Mouse (Mus musculus) MEL (cell line): Measurements from ENCODE around the gene Rnase10. TPM values are rescaled to one million over a fixed set of nuclear protein-coding genes. Genes with fewer than 3 reads are reported as not detected.

ENCODE experiments used
- DNase-seq: peaks from one replicate; pipeline ENCODE4 v3.0.0; 2011; ENCODE audit warnings: low read depth, low spot score
- H3K27ac ChIP-seq: 2 replicates; pipeline ENCODE4 v1.5.1; 2012; ENCODE audit warnings: low read depth, mild to moderate bottlenecking, control low read depth, low read length, moderate library complexity; ENCODE audit not compliant: control insufficient read depth
- H3K27me3 ChIP-seq, 2 experiments: fragments of 150-350 bp in 1 of 2; sonication (generic) in 1 of 2; 2 replicates each; pipeline ENCODE4 v1.6.1; 2012; ENCODE audit warnings: low read length in 2 of 2, mild to moderate bottlenecking in 2 of 2, improper control_type of control experiment in 1 of 2, moderate library complexity in 1 of 2; ENCODE audit not compliant: insufficient read depth in 2 of 2, control insufficient read depth in 1 of 2
- H3K36me3 ChIP-seq, 2 experiments: 2 replicates each; pipeline ENCODE4 v1.6.1; 2012 to 2014; ENCODE audit warnings: low read length in 2 of 2, improper control_type of control experiment in 1 of 2, inconsistent platforms in 1 of 2, mild to moderate bottlenecking in 1 of 2; ENCODE audit not compliant: insufficient read depth in 2 of 2, control insufficient read depth in 1 of 2
- H3K4me1 ChIP-seq, 2 experiments: fragments of 150-350 bp in 1 of 2; sonication (generic) in 1 of 2; 2 replicates each; pipeline ENCODE4 v1.6.1; 2012; ENCODE audit warnings: low read length in 2 of 2, improper control_type of control experiment in 1 of 2, mild to moderate bottlenecking in 1 of 2; ENCODE audit not compliant: insufficient read depth in 2 of 2, control insufficient read depth in 1 of 2
- H3K4me3 ChIP-seq, 2 experiments: fragments of 150-350 bp in 1 of 2; sonication (generic) in 1 of 2; 2 replicates each; pipeline ENCODE4 v1.5.1; 2012; ENCODE audit warnings: low read depth in 2 of 2, low read length in 2 of 2, mild to moderate bottlenecking in 2 of 2, moderate library complexity in 2 of 2, control low read depth in 1 of 2, improper control_type of control experiment in 1 of 2; ENCODE audit not compliant: control insufficient read depth in 1 of 2, insufficient read depth in 1 of 2
- H3K79me2 ChIP-seq: 2 replicates; pipeline ENCODE4 v1.6.1; 2012; ENCODE audit warnings: mild to moderate bottlenecking, low read length, moderate library complexity; ENCODE audit not compliant: control insufficient read depth, poor library complexity, insufficient read depth
- H3K9ac ChIP-seq: 2 replicates; pipeline ENCODE4 v1.6.1; 2012; ENCODE audit warnings: low read depth, mild to moderate bottlenecking, control low read depth, low read length, moderate library complexity; ENCODE audit not compliant: control insufficient read depth, poor library complexity, severe bottlenecking
- H3K9me3 ChIP-seq: fragments of 150-350 bp; sonication (generic); replicated peaks from 2 replicates; pipeline ENCODE4 v1.6.1; 2012; ENCODE audit warnings: mild to moderate bottlenecking, low read length, improper control_type of control experiment, moderate library complexity; ENCODE audit not compliant: insufficient read depth
- CTCF ChIP-seq, 3 experiments: IDR thresholded peaks in 2 of 3; conservative IDR thresholded peaks in 1 of 3; 2 replicates each; pipeline ENCODE4 v1.5.1; 2011 to 2012; ENCODE audit warnings: low read length in 3 of 3, low read depth in 2 of 3, mild to moderate bottlenecking in 2 of 3, improper control_type of control experiment in 1 of 3, inconsistent platforms in 1 of 3, mixed read lengths in 1 of 3, moderate library complexity in 1 of 3; ENCODE audit not compliant: control insufficient read depth in 1 of 3, insufficient read depth in 1 of 3, poor library complexity in 1 of 3, severe bottlenecking in 1 of 3
- EP300 ChIP-seq, 2 experiments: IDR thresholded peaks; 2 replicates each; pipeline ENCODE4 v1.6.1; 2011; ENCODE audit warnings: improper control_type of control experiment in 2 of 2, low read length in 2 of 2, low read depth in 1 of 2, mild to moderate bottlenecking in 1 of 2
- MAX ChIP-seq: IDR thresholded peaks from 2 replicates; pipeline ENCODE4 v1.6.1; 2011; ENCODE audit warnings: low read length, improper control_type of control experiment
- SIN3A ChIP-seq: IDR thresholded peaks from 2 replicates; pipeline ENCODE4 v1.6.1; 2012; ENCODE audit warnings: low read length, improper control_type of control experiment, inconsistent platforms
- TBP ChIP-seq: IDR thresholded peaks from 2 replicates; pipeline ENCODE4 v1.8.0; 2011; ENCODE audit warnings: low read depth, low read length, improper control_type of control experiment
- USF2 ChIP-seq, 2 experiments: IDR thresholded peaks; 2 replicates each; pipeline ENCODE4 v1.6.1; 2011 to 2012; ENCODE audit warnings: improper control_type of control experiment in 2 of 2, low read length in 2 of 2, borderline replicate concordance in 1 of 2, inconsistent platforms in 1 of 2, low read depth in 1 of 2, mild to moderate bottlenecking in 1 of 2; ENCODE audit not compliant: insufficient read depth in 1 of 2
- ZC3H11A ChIP-seq: IDR thresholded peaks from 2 replicates; pipeline ENCODE4 v1.6.1; 2012; ENCODE audit warnings: low read depth, mild to moderate bottlenecking, inconsistent platforms, low read length, improper control_type of control experiment
- ZKSCAN1 ChIP-seq: IDR thresholded peaks from 2 replicates; pipeline ENCODE4 v1.6.1; 2012; ENCODE audit warnings: low read depth, mild to moderate bottlenecking, inconsistent platforms, low read length, improper control_type of control experiment, moderate library complexity
- ZMIZ1 ChIP-seq: IDR thresholded peaks from 2 replicates; pipeline ENCODE4 v1.6.1; 2012; ENCODE audit warnings: low read depth, mild to moderate bottlenecking, inconsistent platforms, low read length, improper control_type of control experiment, moderate library complexity
- polyA plus RNA-seq, 2 experiments: library from polyadenylated mRNA; stranded (reverse) in 1 of 2; unstranded in 1 of 2; fragments of >175 nt in 1 of 2; fragments of >200 nt in 1 of 2; gene quantifications; 2 replicates each; pipeline versions ENCODE4 v1.2.1 to v1.2.4; 2012; ENCODE audit warnings: low replicate concordance in 2 of 2, low read depth in 1 of 2; ENCODE audit not compliant: insufficient read length in 2 of 2, insufficient read depth in 1 of 2, missing spikeins in 1 of 2
- total RNA-seq: library from RNA; depleted of rRNA; stranded (reverse); fragments of 300-350 nt; gene quantifications from 2 replicates; pipeline ENCODE4 v1.2.3, GENCODE M21; 2012; rRNA removed

The Rnase10 gene
- total and polyA plus RNA-seq, 3 experiments: not detected

DNA sequence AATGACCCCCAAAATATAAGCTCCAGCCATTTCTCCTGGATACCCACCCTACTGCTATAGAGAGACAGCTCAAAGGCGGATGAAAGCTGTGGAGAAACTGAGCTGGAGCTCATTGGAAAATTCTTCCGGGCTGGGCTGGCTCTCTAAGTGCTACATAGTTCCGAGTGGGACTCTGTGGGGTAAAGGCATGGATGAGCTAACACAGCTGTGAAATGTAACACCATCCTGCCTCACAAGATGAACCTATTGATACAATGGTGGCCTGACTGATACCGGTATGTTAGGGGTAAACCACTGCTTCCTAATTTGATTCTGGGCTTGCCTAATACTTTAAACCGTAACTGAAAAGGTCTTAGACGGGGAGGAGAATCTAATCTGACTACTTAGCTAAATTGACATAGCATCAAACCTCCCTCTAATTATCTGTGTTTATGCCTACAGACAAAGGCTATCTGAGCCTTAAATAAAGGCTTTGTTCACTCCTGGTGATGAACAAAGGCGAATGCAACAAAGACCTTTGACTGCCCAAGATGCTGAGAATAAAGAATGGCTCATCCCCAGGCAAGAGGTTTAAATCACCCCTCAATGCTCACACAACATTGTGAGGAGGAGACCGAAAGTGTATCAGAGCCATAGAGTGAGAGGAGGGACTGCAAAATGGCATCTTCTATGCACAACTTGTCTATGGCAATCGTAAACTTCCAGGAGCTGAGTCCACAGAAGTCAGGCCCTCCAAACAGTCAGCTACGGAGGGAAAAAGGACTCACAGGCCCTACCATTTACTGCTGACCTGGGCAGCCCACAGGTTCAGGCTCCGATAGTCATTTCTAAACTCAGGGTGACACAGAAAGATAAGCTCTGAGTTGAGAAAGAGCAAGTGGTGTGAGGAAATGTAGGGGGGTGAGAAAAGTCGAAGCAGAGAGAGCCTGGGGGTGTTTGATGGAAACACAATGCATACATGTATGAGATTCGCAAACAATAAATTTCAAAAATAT, 47.0 kb downstream of the Rnase10 start:
- no peak for TF ChIP-seq SIN3A
- TF ChIP-seq USF2 (IDR thresholded peaks at IDR 0.05; ENCODE audit: borderline replicate concordance in 1 of 2, insufficient read depth in 1 of 2, low read depth in 1 of 2, low read length in 2 of 2): no peak
- no peak for TF ChIP-seq ZC3H11A
- no peak for TF ChIP-seq MAX
- Histone ChIP-seq H3K9me3 (no peaks in the 10 kb centered on the region), H3K36me3 (no peaks in the 10 kb centered on the region; a peak in 1 of 4 replicates), H3K9ac (no peak overlapping the region), H3K27me3 (peaks cover 0 to 6% of the 10 kb centered on the region in 2 experiments; a peak in 3 of 4 replicates), H3K4me3 (no peak overlapping the region), H3K27ac (no peak overlapping the region), H3K79me2 (no peaks in the 10 kb centered on the region), H3K4me1 (peaks cover 0 to 4% of the 10 kb centered on the region in 2 experiments; a peak in 1 of 4 replicates)
- DNase-seq: no peak

DNA sequence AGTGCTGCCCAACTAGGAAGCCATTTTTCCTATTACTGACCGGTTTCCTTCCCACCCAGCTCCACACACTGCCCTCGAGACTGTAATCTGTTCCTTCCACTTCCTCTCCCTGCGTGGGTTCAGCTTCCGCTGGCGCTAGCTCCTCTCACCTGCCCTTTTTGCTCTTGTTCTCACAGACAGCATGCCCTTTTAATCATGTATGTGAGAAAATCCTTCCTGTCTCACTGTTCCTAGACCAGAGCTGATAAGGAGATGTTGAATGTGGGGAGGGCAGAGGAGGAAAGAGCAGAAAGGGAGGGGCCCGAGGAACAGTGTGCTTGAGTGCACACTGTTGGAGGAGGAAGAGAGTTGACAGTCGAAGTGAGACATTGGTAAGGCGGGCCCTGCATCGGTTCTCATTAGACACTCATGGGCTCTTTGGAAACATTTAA, 49.9 kb downstream of the Rnase10 start, which contains the start of gene Rnase12:
Rnase12 (minus strand) TSS at position 261 of the 431 bp plus-strand sequence.
- no peak within 1 kb of the TSS for H3K4me3 ChIP-seq
- peaks cover 0 to 6% of the 10 kb centered on the region in 2 experiments; a peak in 2 of 4 replicates for H3K4me1 ChIP-seq
- no peak within 1 kb of the TSS for H3K9ac ChIP-seq
- no peak for TF ChIP-seq EP300 (IDR thresholded peaks at IDR 0.05; ENCODE audit: low read depth in 1 of 2, low read length in 2 of 2)
- no peak for TF ChIP-seq ZMIZ1
- no peak for TF ChIP-seq TBP
- no peak for TF ChIP-seq CTCF (IDR thresholded peaks at IDR 0.05 in 2 of 3, conservative IDR thresholded peaks at IDR 0.05 in 1 of 3; ENCODE audit: control insufficient read depth in 1 of 3, insufficient read depth in 1 of 3, low read depth in 2 of 3, low read length in 3 of 3, poor library complexity in 1 of 3, severe bottlenecking in 1 of 3)
- no peak for TF ChIP-seq ZKSCAN1
- peaks cover 0 to 6% of the 10 kb centered on the region in 2 experiments; a peak in 3 of 4 replicates for H3K27me3 ChIP-seq
- no peaks in the 10 kb centered on the region; a peak in 1 of 4 replicates for H3K36me3 ChIP-seq
- peak; percentile 18 for DNase-seq
- H3K9me3 ChIP-seq: no peaks in the 10 kb centered on the region
- no peak within 1 kb of the TSS for H3K27ac ChIP-seq
- no peaks in the 10 kb centered on the region for H3K79me2 ChIP-seq

Other genes with a start within 250 kb of the Rnase10 start
- 22.7 and 24.2 TPM in 2 replicates for gene Ttc5, start 222.2 kb upstream of the Rnase10 start, total RNA-seq
- gene Ttc5, start 222.2 kb upstream of the Rnase10 start, polyA plus RNA-seq: 10 to 100 TPM in 1 of 2 experiments, not detected in 1; 28.1 TPM
- gene Ccnb1ip1, start 200.0 kb upstream of the Rnase10 start, total RNA-seq: 23.3 and 28.3 TPM in 2 replicates
- 10 to 100 TPM in 1 of 2 experiments, not detected in 1; 27.6 TPM for gene Ccnb1ip1, start 200.0 kb upstream of the Rnase10 start, polyA plus RNA-seq
- gene Parp2, start 199.9 kb upstream of the Rnase10 start, total RNA-seq: 65.6 and 81.1 TPM in 2 replicates
- 10 to 100 TPM in 1 of 2 experiments, not detected in 1; 83.2 TPM for gene Parp2, start 199.9 kb upstream of the Rnase10 start, polyA plus RNA-seq
- 19.5 and 36.8 TPM in 2 replicates for gene Tep1, start 137.2 kb upstream of the Rnase10 start, total RNA-seq
- 10 to 100 TPM in 1 of 2 experiments, not detected in 1; 13.7 TPM for gene Tep1, start 137.2 kb upstream of the Rnase10 start, polyA plus RNA-seq
- not detected in 2 replicates for gene Klhl33, start 110.2 kb upstream of the Rnase10 start, total RNA-seq
- under 1 TPM in 1 of 2 experiments, not detected in 1; 0.01 TPM for gene Klhl33, start 110.2 kb upstream of the Rnase10 start, polyA plus RNA-seq
- 28.0 and 29.6 TPM in 2 replicates for gene Osgep, start 82.9 kb upstream of the Rnase10 start, total RNA-seq
- gene Osgep, start 82.9 kb upstream of the Rnase10 start, polyA plus RNA-seq: 10 to 100 TPM in 1 of 2 experiments, not detected in 1; 45.1 TPM
- gene Apex1, start 82.8 kb upstream of the Rnase10 start, total RNA-seq: 123 and 129 TPM in 2 replicates
- gene Apex1, start 82.8 kb upstream of the Rnase10 start, polyA plus RNA-seq: 100 to 1,000 TPM in 1 of 2 experiments, not detected in 1; 155 TPM
- 10.5 and 12.2 TPM in 2 replicates for gene Pip4p1, start 76.9 kb upstream of the Rnase10 start, total RNA-seq
- gene Pip4p1, start 76.9 kb upstream of the Rnase10 start, polyA plus RNA-seq: 10 to 100 TPM in 1 of 2 experiments, not detected in 1; 21.6 TPM
- gene Pnp, start 76.7 kb upstream of the Rnase10 start, total RNA-seq: 46.7 and 49.7 TPM in 2 replicates
- gene Pnp, start 76.7 kb upstream of the Rnase10 start, polyA plus RNA-seq: 100 to 1,000 TPM in 1 of 2 experiments, 10 to 100 TPM in 1; 36.2 to 302 TPM
- gene Gm49342, start 63.2 kb upstream of the Rnase10 start, total RNA-seq: 11.7 and 14.5 TPM in 2 replicates
- 10 to 100 TPM in 1 of 2 experiments, not detected in 1; 45.2 TPM for gene Gm49342, start 63.2 kb upstream of the Rnase10 start, polyA plus RNA-seq
- gene Pnp2, start 51.8 kb upstream of the Rnase10 start, total RNA-seq: 0.65 and 0.85 TPM in 2 replicates
- gene Pnp2, start 51.8 kb upstream of the Rnase10 start, polyA plus RNA-seq: 1 to 10 TPM in 1 of 2 experiments, not detected in 1; 1.7 TPM
- not detected in 2 replicates for gene Rnase9, start 34.1 kb downstream of the Rnase10 start, total RNA-seq
- not detected for gene Rnase9, start 34.1 kb downstream of the Rnase10 start, polyA plus RNA-seq
- gene Rnase11, start 42.4 kb downstream of the Rnase10 start, total RNA-seq: not detected in 2 replicates
- gene Rnase11, start 42.4 kb downstream of the Rnase10 start, polyA plus RNA-seq: not detected
- gene Rnase12, start 49.9 kb downstream of the Rnase10 start, total RNA-seq: not detected in 2 replicates
- not detected for gene Rnase12, start 49.9 kb downstream of the Rnase10 start, polyA plus RNA-seq
- gene Olfr750, start 66.7 kb downstream of the Rnase10 start, total RNA-seq: not detected in 2 replicates
- not detected for gene Olfr750, start 66.7 kb downstream of the Rnase10 start, polyA plus RNA-seq
- not detected in 2 replicates for gene Rnase4, start 83.3 kb downstream of the Rnase10 start, total RNA-seq
- gene Rnase4, start 83.3 kb downstream of the Rnase10 start, polyA plus RNA-seq: under 1 TPM in 1 of 2 experiments, not detected in 1; 0.18 TPM
- not detected in 2 replicates for gene Ang, start 83.4 kb downstream of the Rnase10 start, total RNA-seq
- gene Ang, start 83.4 kb downstream of the Rnase10 start, polyA plus RNA-seq: not detected
- not detected in 2 replicates for gene Eddm3b, start 106.7 kb downstream of the Rnase10 start, total RNA-seq
- not detected for gene Eddm3b, start 106.7 kb downstream of the Rnase10 start, polyA plus RNA-seq
- gene Rnase6, start 116.2 kb downstream of the Rnase10 start, total RNA-seq: 65.0 and 73.4 TPM in 2 replicates
- 10 to 100 TPM in 1 of 2 experiments, not detected in 1; 49.2 TPM for gene Rnase6, start 116.2 kb downstream of the Rnase10 start, polyA plus RNA-seq
- not detected in 2 replicates for gene Rnase1, start 139.0 kb downstream of the Rnase10 start, total RNA-seq
- gene Rnase1, start 139.0 kb downstream of the Rnase10 start, polyA plus RNA-seq: under 1 TPM in 1 of 2 experiments, not detected in 1; 0.07 TPM
- not detected in 2 replicates for gene Rnase2b, start 154.5 kb downstream of the Rnase10 start, total RNA-seq
- gene Rnase2b, start 154.5 kb downstream of the Rnase10 start, polyA plus RNA-seq: not detected
- not detected in 2 replicates for gene Ang2, start 191.4 kb downstream of the Rnase10 start, total RNA-seq
- not detected for gene Ang2, start 191.4 kb downstream of the Rnase10 start, polyA plus RNA-seq
- gene Ear14, start 195.6 kb downstream of the Rnase10 start, total RNA-seq: not detected in 2 replicates
- gene Ear14, start 195.6 kb downstream of the Rnase10 start, polyA plus RNA-seq: not detected
- not detected in 2 replicates for gene Rnase2a, start 248.4 kb downstream of the Rnase10 start, total RNA-seq
- not detected for gene Rnase2a, start 248.4 kb downstream of the Rnase10 start, polyA plus RNA-seq